Mouse (Mus musculus) lung, postnatal 0 days (tissue): ENCODE results near the gene Polr1b.

Experiments used
- CTCF ChIP-seq: IDR thresholded peaks from 2 replicates; pipeline ENCODE4 v1.5.1; 2016; ENCODE audit warnings: antibody characterized with exemption, mild to moderate bottlenecking
- EP300 ChIP-seq: IDR thresholded peaks from 2 replicates; pipeline ENCODE4 v1.6.1; 2016; ENCODE audit warnings: antibody characterized with exemption, mild to moderate bottlenecking, control low read depth

DNA sequence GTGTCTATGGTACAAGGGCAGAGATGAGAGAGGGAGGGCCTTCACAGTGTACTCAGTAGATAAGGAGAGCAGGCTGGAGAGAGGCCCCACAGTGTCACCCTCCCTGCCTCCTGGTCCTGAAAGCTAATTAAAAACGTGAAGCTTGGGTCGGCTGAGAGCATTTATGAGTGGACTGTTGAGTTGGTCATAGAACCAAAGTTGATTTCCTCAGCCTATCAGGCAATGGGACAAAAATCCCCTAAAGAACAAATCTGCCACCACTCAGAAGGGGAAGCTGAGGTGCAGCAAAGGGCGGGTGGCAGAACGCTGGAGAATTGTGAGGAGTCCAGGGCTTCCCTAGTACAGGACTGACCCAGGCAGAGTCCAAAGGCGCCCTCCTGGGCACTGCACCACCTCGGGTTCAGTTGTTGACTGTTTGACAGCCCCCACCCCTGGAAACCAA, 42.9 kb upstream of the Polr1b start:
- TF ChIP-seq EP300 (no peak), CTCF (no peak)
